Mouse (Mus musculus) embryonic fibroblast, embryonic 13.5 days (primary cell): ENCODE results near the gene Foxp1.

Experiments used
- CTCF ChIP-seq: IDR thresholded peaks from 2 replicates; pipeline ENCODE4 v1.5.1; 2011; ENCODE audit warnings: mild to moderate bottlenecking, control low read depth, low read length, moderate library complexity, borderline replicate concordance; ENCODE audit not compliant: insufficient read depth
- POLR2A ChIP-seq: IDR thresholded peaks from 2 replicates; pipeline ENCODE4 v1.6.1; 2011; ENCODE audit warnings: low read depth, mild to moderate bottlenecking, control low read depth, low read length, moderate library complexity

DNA sequence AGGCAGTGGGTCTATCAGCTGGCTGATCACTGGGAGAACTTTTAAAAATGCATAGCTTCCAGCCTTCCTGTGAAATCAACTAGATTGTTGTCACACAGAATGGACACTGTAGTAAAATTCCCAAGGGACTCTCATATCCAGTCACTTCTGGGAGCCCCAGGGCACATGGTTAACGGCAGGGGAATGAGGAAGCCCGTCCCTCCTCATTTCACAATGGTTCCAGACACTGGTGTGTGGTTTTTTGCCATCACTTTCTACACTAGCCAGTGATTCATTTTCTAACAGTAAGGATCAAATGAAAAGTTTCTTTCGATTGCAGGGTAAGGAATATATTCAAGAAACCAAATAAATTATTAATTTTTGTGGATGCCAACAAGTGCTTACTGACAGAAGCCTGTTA, 54.7 kb downstream of the Foxp1 start:
- TF ChIP-seq CTCF (no peak), POLR2A (no peak)
